Mouse (Mus musculus): ENCODE data around the gene Cend1.

- TF ChIP-seq EP300 (IDR thresholded peaks at IDR 0.05) (no peak), CTCF (IDR thresholded peaks at IDR 0.05) (no peak)
Measured at GRCm38 (mm10) chr7:141432741-141433516, 3.6 kb upstream of the Cend1 start.
